Mouse (Mus musculus): Measurements from ENCODE around the gene Utrn.

- TF ChIP-seq POLR2A (IDR thresholded peaks at IDR 0.05; ENCODE audit: insufficient read depth, low read length) (no peak), EP300 (IDR thresholded peaks at IDR 0.05; ENCODE audit: insufficient read depth, low read depth, low read length) (0 out of 2 replicates have a peak, but pooled peaks have one; percentile 67), CTCF (IDR thresholded peaks at IDR 0.05; ENCODE audit: low read depth, low read length) (no peak)
Observed at GRCm38 (mm10) chr10:12785299-12785698, 83.9 kb downstream of the Utrn start.

All from ES-Bruce4 (cell line).